7 mouse cellular contexts compared by ENCODE assay signal in the genomic region with DNA sequence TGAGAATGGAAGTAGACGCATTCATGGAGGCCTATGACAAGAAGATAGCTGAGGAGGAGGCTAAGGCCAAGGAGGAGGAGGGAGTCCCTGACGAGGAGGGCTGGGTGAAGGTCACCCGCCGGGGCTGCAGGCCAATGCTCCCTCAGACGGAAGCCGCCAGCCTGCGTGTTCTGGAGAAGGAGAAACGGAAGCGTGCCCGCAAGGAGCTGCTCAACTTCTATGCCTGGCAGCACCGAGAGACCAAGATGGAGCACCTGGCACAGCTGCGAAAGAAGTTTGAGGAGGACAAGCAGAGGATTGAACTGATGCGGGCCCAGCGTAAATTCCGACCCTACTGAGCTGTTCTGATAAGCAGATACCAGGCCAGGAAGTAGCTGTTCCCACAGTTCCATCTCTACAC.
A peak's percentile ranks its signal among the peaks of the same experiment; 100 is the strongest.
DNase-seq lines count a peak whose midpoint lies in the region; ATAC-seq and TF ChIP-seq lines count a peak whose summit lies in the region.
"Not testable (repeated sequence)": the region's sequence is repeated elsewhere in the genome, so short reads cannot be mapped to it uniquely, and the experiment has no call there.

No protein-coding gene starts in this region.

- WGBS in liver, embryonic 11.5 days: 71% methylated on average over 15 of the region's 15 CpGs
- 64% methylated on average over 15 of the region's 15 CpGs for WGBS in liver, embryonic 13.5 days (ENCODE audit: insufficient replicate concordance)

- H3K4me2 ChIP-seq in liver, embryonic 11.5 days; liver, embryonic 13.5 days: not testable (repeated sequence)

- H3K36me3 ChIP-seq in E14TG2a.4 (ENCODE audit: insufficient read depth, low read length); ES-E14 (ENCODE audit: control insufficient read depth, insufficient read depth, low read length, poor library complexity, severe bottlenecking); liver, embryonic 11.5 days (ENCODE audit: control insufficient read depth, insufficient read depth, low read length); liver, embryonic 13.5 days: not testable (repeated sequence)

- H3K4me3 ChIP-seq in E14TG2a.4 (replicated peaks; ENCODE audit: low read length) (peak overlapping the region; percentile 57), ES-E14 (ENCODE audit: insufficient read depth in 1 of 2, low read depth in 1 of 2, low read length in 2 of 2, poor library complexity in 1 of 2, severe bottlenecking in 1 of 2) (peak overlapping the region; percentile 36 to 46; a peak in 3 of 4 replicates)
- H3K4me3 ChIP-seq in liver, embryonic 11.5 days (ENCODE audit: low read depth, low read length); liver, embryonic 13.5 days (replicated peaks): not testable (repeated sequence)

- peaks cover 20% of the 10 kb centered on the region for H3K27me3 ChIP-seq in E14TG2a.4 (ENCODE audit: insufficient read depth, low read length)
- not testable (repeated sequence) for H3K27me3 ChIP-seq in liver, embryonic 11.5 days (replicated peaks; ENCODE audit: control insufficient read depth, insufficient read depth, low read length); liver, embryonic 13.5 days

- H3K9me3 ChIP-seq in E14TG2a.4 (ENCODE audit: low read length); ES-E14 (ENCODE audit: control insufficient read depth, insufficient read depth, low read depth, low read length); liver, embryonic 11.5 days (ENCODE audit: control insufficient read depth, low read length); liver, embryonic 13.5 days (replicated peaks): not testable (repeated sequence)

- ATAC-seq in liver, embryonic 11.5 days (replicated peaks; ENCODE audit: low FRiP score): peak; percentile 29; the same call in 1 of the 2 replicates
- ATAC-seq in liver, embryonic 13.5 days (ENCODE audit: low read depth): not testable (repeated sequence)

- in situ Hi-C loops in ES-E14 (cut with MboI; ENCODE audit: low sequenced_read_pairs in 2 of 2, unreplicated experiment in 2 of 2): not testable (repeated sequence)

- TF ChIP-seq CTCF in E14TG2a.4 (conservative IDR thresholded peaks at IDR 0.05; ENCODE audit: low read length): not testable (repeated sequence)

- H3K9ac ChIP-seq in ES-E14 (ENCODE audit: insufficient read depth, low read depth, low read length, poor library complexity, severe bottlenecking): peak overlapping the region; percentile 62
- H3K9ac ChIP-seq in liver, embryonic 11.5 days (ENCODE audit: low read depth, low read length): not testable (repeated sequence)
- peak overlapping the region; percentile 39; the same call in 1 of the 2 replicates for H3K9ac ChIP-seq in liver, embryonic 13.5 days

- H3K4me1 ChIP-seq in E14TG2a.4 (replicated peaks; ENCODE audit: low read depth, low read length) (peaks cover 55% of the 10 kb centered on the region), ES-E14 (ENCODE audit: control insufficient read depth in 2 of 2, insufficient read depth in 2 of 2, low read length in 2 of 2, poor library complexity in 1 of 2) (peaks cover 9 to 11% of the 10 kb centered on the region in 2 experiments; a peak in 3 of 4 replicates)
- H3K4me1 ChIP-seq in liver, embryonic 11.5 days (replicated peaks; ENCODE audit: control insufficient read depth, insufficient read depth, low read length): peaks cover 24% of the 10 kb centered on the region
- H3K4me1 ChIP-seq in liver, embryonic 13.5 days (replicated peaks): peaks cover 56% of the 10 kb centered on the region

- not testable (repeated sequence) for H3K27ac ChIP-seq in ES-E14 (ENCODE audit: insufficient read depth, low read depth, low read length, poor library complexity, severe bottlenecking); liver, embryonic 11.5 days (ENCODE audit: low read depth, low read length); liver, embryonic 13.5 days

- not testable (repeated sequence) for DNase-seq in ES-E14 (ENCODE audit: low read depth, low spot score); liver, embryonic 11.5 days (ENCODE audit: low spot score); liver, embryonic 13.5 days
- DNase-seq in ZHBTc4 (ENCODE audit: low read depth, low spot score): peak; percentile 34
- DNase-seq in ovary, postnatal 36 days (ENCODE audit: low spot score): peak; percentile 58
- DNase-seq in testis, postnatal 10 days (ENCODE audit: low spot score): peak; percentile 61
